Mouse (Mus musculus) midbrain, embryonic 14.5 days (tissue): ENCODE results near the gene Srebf2. TPM values are rescaled to one million over a fixed set of nuclear protein-coding genes. Genes with fewer than 3 reads are reported as not detected.

Experiments used
- ATAC-seq: fragments of 200-750 bp; cut with Nextera tagmentation; 2 replicates; pipeline ENCODE4 v1.8.0; 2017; ENCODE audit warnings: moderate number of reproducible peaks, moderate library complexity; ENCODE audit not compliant: low FRiP score, low TSS enrichment
- DNase-seq: peaks from one replicate; pipeline ENCODE4 v3.0.0-alpha.2; 2015
- H3K27ac ChIP-seq: fragments of 300-500 bp; sonication (generic); replicated peaks from 2 replicates; pipeline ENCODE4 v1.5.1; 2014; ENCODE audit warnings: mild to moderate bottlenecking, low read depth, low read length, moderate library complexity
- H3K27me3 ChIP-seq: fragments of 300-500 bp; sonication (generic); 2 replicates; pipeline ENCODE4 v1.6.1; 2014; ENCODE audit warnings: low read length, control low read depth, mixed read lengths; ENCODE audit not compliant: control insufficient read depth, insufficient read depth
- H3K36me3 ChIP-seq: fragments of 300-500 bp; sonication (generic); 2 replicates; pipeline ENCODE4 v1.6.1; 2014; ENCODE audit warnings: low read length, control low read depth; ENCODE audit not compliant: control insufficient read depth, insufficient read depth
- H3K4me1 ChIP-seq: fragments of 300-500 bp; sonication (generic); 2 replicates; pipeline ENCODE4 v1.6.1; 2014; ENCODE audit warnings: mild to moderate bottlenecking, antibody characterized with exemption, low read length, control low read depth; ENCODE audit not compliant: control insufficient read depth, insufficient read depth
- H3K4me2 ChIP-seq: fragments of 300-500 bp; sonication (generic); 2 replicates; pipeline ENCODE4 v1.6.1; 2014; ENCODE audit warnings: mild to moderate bottlenecking, low read length, moderate library complexity
- H3K4me3 ChIP-seq: fragments of 300-500 bp; sonication (generic); replicated peaks from 2 replicates; pipeline ENCODE4 v1.5.1; 2014; ENCODE audit warnings: low read depth, low read length
- H3K9ac ChIP-seq: fragments of 300-500 bp; sonication (generic); replicated peaks from 2 replicates; pipeline ENCODE4 v1.6.1; 2014; ENCODE audit warnings: mild to moderate bottlenecking, low read length, moderate library complexity
- H3K9me3 ChIP-seq: fragments of 300-500 bp; sonication (generic); 2 replicates; pipeline ENCODE4 v1.6.1; 2016; ENCODE audit warnings: low read length, control low read depth, mixed read lengths; ENCODE audit not compliant: control insufficient read depth
- WGBS: fragments of 180-500 bp; shearing (Covaris S2); extraction: QIAGEN DNeasy Blood & Tissue Kit; methylation state at CpG from one replicate; pipeline ENCODE4 v1.1.7; 2014; 5-methylcytosine and 5-hydroxymethylcytosine counted together
- polyA plus RNA-seq: library from polyadenylated mRNA; unstranded; fragments of >200 nt; fragmentation: Nextera tagmentation; extraction: Ambion mirVana; gene quantifications from 2 replicates; pipeline ENCODE4 v1.2.1, GENCODE M21; 2014

Gene Srebf2
- polyA plus RNA-seq, 1 experiment from 2014 or later = 158 TPM

- under 1% methylated on average over 106 of the region's 112 CpGs for WGBS
- DNase-seq = peak; percentile 64
Measured at GRCm38 (mm10) chr15:82211911-82212751, 65.2 kb downstream of the Srebf2 start.

GRCm38 (mm10) chr15:82212752-82213063 is 65.7 kb downstream of the Srebf2 start, which contains the start of gene Shisa8:
Gene Shisa8 (minus strand): TSS chr15:82212815.
- H3K9ac ChIP-seq = peak within 1 kb of the TSS; percentile 46; the same call in 1 of the 2 replicates
- H3K4me1 ChIP-seq = 0 out of 2 replicates have a peak, but pooled peaks cover 19% of the 10 kb centered on the region
- ATAC-seq (no peak), DNase-seq (peak; percentile 51)
- H3K27ac ChIP-seq = no peak within 1 kb of the TSS
- peaks cover 67% of the 10 kb centered on the region for H3K27me3 ChIP-seq
- H3K4me2 ChIP-seq = peak within 1 kb of the TSS; percentile 65
- H3K9me3 ChIP-seq = no peaks in the 10 kb centered on the region
- peak within 1 kb of the TSS; percentile 40 for H3K4me3 ChIP-seq
- no peaks in the 10 kb centered on the region for H3K36me3 ChIP-seq
- WGBS = under 1% methylated on average over 34 of the region's 34 CpGs

More at GRCm38 (mm10) chr15:82211911-82212751, 65.2 kb downstream of the Srebf2 start:
- Histone ChIP-seq H3K4me2 (peak overlapping the region; percentile 65), H3K4me3 (peak overlapping the region; percentile 40), H3K36me3 (no peaks in the 10 kb centered on the region), H3K4me1 (peaks cover 20% of the 10 kb centered on the region), H3K27me3 (peaks cover 70% of the 10 kb centered on the region), H3K9ac (peak overlapping the region; percentile 46; the same call in 1 of the 2 replicates), H3K27ac (no peak overlapping the region), H3K9me3 (no peaks in the 10 kb centered on the region)
- peak; percentile 38; the same call in 1 of the 2 replicates for ATAC-seq

- H3K36me3 ChIP-seq = no peaks in the 10 kb centered on the region
- 0 out of 2 replicates have a peak, but pooled peaks cover 19% of the 10 kb centered on the region for H3K4me1 ChIP-seq
- peaks cover 67% of the 10 kb centered on the region for H3K27me3 ChIP-seq
- no peak for DNase-seq
- 10% methylated on average over 4 of the region's 4 CpGs for WGBS
- ATAC-seq = no peak
- no peak overlapping the region for H3K27ac ChIP-seq
- no peak overlapping the region for H3K4me3 ChIP-seq
- peak overlapping the region; percentile 65; the same call in 1 of the 2 replicates for H3K4me2 ChIP-seq
- H3K9ac ChIP-seq = no peak overlapping the region
- no peaks in the 10 kb centered on the region for H3K9me3 ChIP-seq
Measured at GRCm38 (mm10) chr15:82213222-82213621, 66.2 kb downstream of the Srebf2 start.

- WGBS = 40% methylated on average over 11 of the region's 11 CpGs
- Histone ChIP-seq H3K4me2 (no peak overlapping the region), H3K36me3 (no peaks in the 10 kb centered on the region), H3K9me3 (no peaks in the 10 kb centered on the region), H3K27me3 (peaks cover 52% of the 10 kb centered on the region), H3K4me1 (0 out of 2 replicates have a peak, but pooled peaks cover 19% of the 10 kb centered on the region), H3K4me3 (no peak overlapping the region), H3K27ac (no peak overlapping the region), H3K9ac (no peak overlapping the region)
- DNase-seq (no peak), ATAC-seq (no peak)
Measured at GRCm38 (mm10) chr15:82215332-82216046, 68.5 kb downstream of the Srebf2 start.

- ATAC-seq = no peak
- Histone ChIP-seq H3K27me3 (peaks cover 44% of the 10 kb centered on the region), H3K4me1 (0 out of 2 replicates have a peak, but pooled peaks cover 19% of the 10 kb centered on the region), H3K4me3 (no peak overlapping the region), H3K9me3 (no peaks in the 10 kb centered on the region), H3K36me3 (no peaks in the 10 kb centered on the region), H3K4me2 (no peak overlapping the region), H3K9ac (no peak overlapping the region), H3K27ac (no peak overlapping the region)
- whole genome bisulfite sequencing = 39% methylated on average over 20 of the region's 20 CpGs
- DNase-seq = no peak
Measured at GRCm38 (mm10) chr15:82216142-82216827, 69.3 kb downstream of the Srebf2 start.

GRCm38 (mm10) chr15:82217039-82217438 is 70.1 kb downstream of the Srebf2 start:
- no peak for ATAC-seq
- H3K4me3 ChIP-seq = no peak overlapping the region

GRCm38 (mm10) chr15:82217980-82218379 is 71.0 kb downstream of the Srebf2 start:
- ATAC-seq (no peak), DNase-seq (no peak)
- 0 out of 2 replicates have a peak, but pooled peaks cover 14% of the 10 kb centered on the region for H3K4me1 ChIP-seq
- H3K9ac ChIP-seq = no peak overlapping the region
- no peaks in the 10 kb centered on the region for H3K36me3 ChIP-seq
- H3K27ac ChIP-seq = no peak overlapping the region
- H3K9me3 ChIP-seq = no peaks in the 10 kb centered on the region
- H3K4me2 ChIP-seq = no peak overlapping the region
- no peak overlapping the region for H3K4me3 ChIP-seq
- WGBS = 27% methylated on average over 9 of the region's 9 CpGs
- H3K27me3 ChIP-seq = peaks cover 27% of the 10 kb centered on the region

More at GRCm38 (mm10) chr15:82217039-82217438, 70.1 kb downstream of the Srebf2 start:
- peaks cover 36% of the 10 kb centered on the region for H3K27me3 ChIP-seq
- H3K27ac ChIP-seq = no peak overlapping the region
- no peak for DNase-seq
- WGBS = 1% methylated on average over 7 of the region's 7 CpGs
- 0 out of 2 replicates have a peak, but pooled peaks cover 15% of the 10 kb centered on the region for H3K4me1 ChIP-seq
- no peak overlapping the region for H3K4me2 ChIP-seq
- no peaks in the 10 kb centered on the region for H3K9me3 ChIP-seq
- H3K36me3 ChIP-seq = no peaks in the 10 kb centered on the region
- no peak overlapping the region for H3K9ac ChIP-seq
